Mouse (Mus musculus) heart, embryonic 16.5 days (tissue): ENCODE data around the gene Ptk7. TPM values are rescaled to one million over a fixed set of nuclear protein-coding genes. Genes with fewer than 3 reads are reported as not detected.
A peak's percentile ranks its signal among the peaks of the same experiment; 100 is the strongest.

Source experiments
- ATAC-seq: fragments of 200-750 bp; cut with Nextera tagmentation; replicated peaks from 2 replicates; pipeline ENCODE4 v1.8.0; 2017; ENCODE audit warnings: moderate number of reproducible peaks; ENCODE audit not compliant: insufficient read depth, low FRiP score; ENCODE audit errors: extremely low read depth
- H3K27ac ChIP-seq: fragments of 300-500 bp; sonication (generic); 2 replicates; pipeline ENCODE4 v1.5.1; 2014; ENCODE audit warnings: mild to moderate bottlenecking, low read length, control low read depth, moderate library complexity
- H3K27me3 ChIP-seq: fragments of 300-500 bp; sonication (generic); 2 replicates; pipeline ENCODE4 v1.6.1; 2014; ENCODE audit warnings: low read length, mixed read lengths; ENCODE audit not compliant: control insufficient read depth, insufficient read depth
- H3K36me3 ChIP-seq: fragments of 300-500 bp; sonication (generic); 2 replicates; pipeline ENCODE4 v1.6.1; 2014; ENCODE audit not compliant: control insufficient read depth, insufficient read depth
- H3K4me1 ChIP-seq: fragments of 300-500 bp; sonication (generic); 2 replicates; pipeline ENCODE4 v1.6.1; 2014; ENCODE audit warnings: low read length, mixed read lengths; ENCODE audit not compliant: control insufficient read depth, insufficient read depth
- H3K4me2 ChIP-seq: fragments of 300-500 bp; sonication (generic); 2 replicates; pipeline ENCODE4 v1.6.1; 2014; ENCODE audit warnings: low read depth, mild to moderate bottlenecking, control low read depth, low read length
- H3K4me3 ChIP-seq: fragments of 300-500 bp; sonication (generic); 2 replicates; pipeline ENCODE4 v1.5.1; 2014; ENCODE audit warnings: mild to moderate bottlenecking, control low read depth, low read length
- H3K9ac ChIP-seq: fragments of 300-500 bp; sonication (generic); 2 replicates; pipeline ENCODE4 v1.6.1; 2014; ENCODE audit warnings: low read length, control low read depth
- H3K9me3 ChIP-seq: fragments of 300-500 bp; sonication (generic); replicated peaks from 2 replicates; pipeline ENCODE4 v1.6.1; 2016; ENCODE audit warnings: low read length; ENCODE audit not compliant: control insufficient read depth
- WGBS: fragments of 180-500 bp; shearing (Covaris S2); extraction: QIAGEN DNeasy Blood & Tissue Kit; methylation state at CpG from one replicate; pipeline ENCODE4 v1.1.7; 2014; 5-methylcytosine and 5-hydroxymethylcytosine counted together
- polyA plus RNA-seq: library from polyadenylated mRNA; unstranded; fragments of >200 nt; fragmentation: Nextera tagmentation; extraction: Ambion mirVana; gene quantifications from 2 replicates; pipeline ENCODE4 v1.2.1, GENCODE M21; 2015

Ptk7 gene
- polyA plus RNA-seq, 1 experiment from 2014 or later, result 37.6 TPM

DNA sequence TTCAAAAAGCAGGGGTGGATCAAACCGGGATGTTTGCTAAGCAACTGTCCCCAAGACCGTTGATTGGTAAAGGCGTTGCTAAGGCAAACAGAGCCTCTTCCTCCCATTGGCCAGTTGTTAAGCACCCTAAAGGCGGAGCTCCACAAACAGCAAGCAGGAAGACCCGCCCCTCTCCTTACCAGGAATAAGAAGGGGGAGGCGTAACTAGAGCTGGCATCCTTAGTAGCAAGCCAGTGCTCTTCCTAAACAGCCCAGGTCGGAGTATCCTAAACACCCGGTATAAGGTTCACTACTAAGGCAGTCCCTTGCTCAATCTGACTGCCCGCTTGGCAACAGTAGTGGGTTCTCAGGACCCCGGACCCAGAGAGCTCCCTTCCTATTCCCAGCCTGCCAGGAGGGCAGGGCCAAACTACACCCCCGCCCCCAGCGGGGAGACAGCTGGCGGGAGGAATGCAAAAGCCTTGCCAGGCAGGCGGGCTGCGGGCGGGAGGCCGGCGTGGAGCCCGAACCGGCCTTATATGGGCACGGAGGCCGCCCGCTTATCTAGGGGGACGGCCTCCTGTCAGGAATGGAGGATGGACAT, 76.4 kb downstream of the Ptk7 start:
- H3K4me3 ChIP-seq, result peak overlapping the region; percentile 96
- ATAC-seq, result peak; percentile 69
- peak overlapping the region; percentile 100 for H3K9ac ChIP-seq
- no peaks in the 10 kb centered on the region for H3K9me3 ChIP-seq
- peak overlapping the region; percentile 97 for H3K27ac ChIP-seq
- peaks cover 32% of the 10 kb centered on the region for H3K4me1 ChIP-seq
- H3K27me3 ChIP-seq, result no peaks in the 10 kb centered on the region
- 7% methylated on average over 24 of the region's 24 CpGs for whole genome bisulfite sequencing
- H3K36me3 ChIP-seq, result peaks cover 38% of the 10 kb centered on the region
- H3K4me2 ChIP-seq, result peak overlapping the region; percentile 78

DNA sequence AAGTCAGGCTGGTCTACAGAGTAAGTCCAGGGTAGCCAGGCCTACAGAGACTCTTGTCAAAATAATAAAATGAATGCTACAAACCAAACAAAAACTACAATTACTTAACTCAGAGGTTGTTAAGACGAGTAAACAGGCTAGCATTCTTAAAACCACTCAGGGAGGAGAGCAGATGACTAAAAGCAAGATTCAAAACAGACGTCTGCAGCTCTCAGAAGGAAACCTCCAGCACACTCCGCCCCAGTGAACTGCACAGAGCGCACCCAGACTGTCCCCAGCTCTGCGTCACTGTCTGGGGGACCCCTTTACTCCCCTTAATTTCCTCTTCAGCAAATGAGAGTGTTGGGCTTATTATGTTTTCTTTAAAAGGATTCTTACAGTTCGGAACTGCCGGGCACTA, 77.2 kb downstream of the Ptk7 start:
- H3K9me3 ChIP-seq, result no peaks in the 10 kb centered on the region
- H3K4me2 ChIP-seq, result peak overlapping the region; percentile 78; the same call in 1 of the 2 replicates
- peaks cover 39% of the 10 kb centered on the region for H3K36me3 ChIP-seq
- 0 out of 2 replicates have a peak overlapping the region, but pooled peaks have one; percentile 13 for H3K9ac ChIP-seq
- WGBS, result 80% methylated on average over 7 of the region's 7 CpGs
- peak overlapping the region; percentile 97 for H3K27ac ChIP-seq
- H3K27me3 ChIP-seq, result no peaks in the 10 kb centered on the region
- no peak for ATAC-seq
- no peak overlapping the region for H3K4me3 ChIP-seq
- H3K4me1 ChIP-seq, result peaks cover 37% of the 10 kb centered on the region

DNA sequence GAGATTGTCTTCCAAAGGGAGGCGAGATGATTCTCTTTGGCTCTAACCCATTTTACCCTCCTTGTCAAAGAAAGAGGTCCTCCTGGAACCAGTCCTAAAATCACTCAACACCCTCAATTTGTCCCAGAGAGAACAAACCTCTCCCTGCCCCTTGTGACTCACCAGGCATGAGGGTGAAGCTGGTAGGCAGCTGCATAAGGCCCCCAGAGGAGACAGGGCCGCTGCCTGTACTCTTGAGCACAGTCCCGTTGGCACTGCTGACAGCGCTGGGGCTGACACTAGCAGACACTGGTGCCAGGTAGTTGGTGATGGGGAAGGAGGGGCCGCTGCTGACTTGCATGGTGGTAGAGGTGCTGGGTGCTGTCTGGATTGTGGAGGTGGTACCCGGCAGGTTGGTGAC, 77.9 kb downstream of the Ptk7 start:
- peaks cover 42% of the 10 kb centered on the region for H3K4me1 ChIP-seq
- 68% methylated on average over 6 of the region's 6 CpGs for WGBS

DNA sequence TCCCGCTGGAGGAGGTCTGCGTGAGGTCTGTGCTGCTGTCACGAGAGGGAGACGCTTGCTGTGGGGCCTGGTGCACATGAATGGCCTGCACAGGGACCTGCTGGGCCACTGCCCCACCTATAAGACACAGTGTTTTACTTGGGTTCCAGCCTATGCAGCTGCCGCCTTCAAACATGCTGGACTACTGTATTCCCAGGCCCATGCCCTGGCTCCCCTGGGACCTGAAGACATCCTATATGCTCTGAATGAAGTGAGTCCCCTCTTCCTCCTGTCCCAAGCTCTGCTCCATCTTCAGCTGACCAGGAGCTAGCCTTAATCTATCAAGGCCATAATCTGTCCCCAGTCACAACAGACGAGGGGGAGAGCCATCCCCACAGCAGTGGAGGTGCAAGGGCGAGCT, 78.4 kb downstream of the Ptk7 start:
- Histone ChIP-seq H3K4me2 (no peak overlapping the region), H3K27me3 (no peaks in the 10 kb centered on the region), H3K27ac (no peak overlapping the region), H3K9me3 (no peaks in the 10 kb centered on the region), H3K4me1 (peaks cover 43% of the 10 kb centered on the region), H3K9ac (no peak overlapping the region), H3K36me3 (peaks cover 39% of the 10 kb centered on the region), H3K4me3 (no peak overlapping the region)
- WGBS, result 83% methylated on average over 7 of the region's 7 CpGs
- ATAC-seq, result no peak

More for the DNA sequence above, 77.9 kb downstream of the Ptk7 start:
- Histone ChIP-seq H3K9me3 (no peaks in the 10 kb centered on the region), H3K4me3 (no peak overlapping the region), H3K9ac (no peak overlapping the region), H3K4me2 (no peak overlapping the region), H3K36me3 (peaks cover 39% of the 10 kb centered on the region), H3K27ac (0 out of 2 replicates have a peak overlapping the region, but pooled peaks have one; percentile 15), H3K27me3 (no peaks in the 10 kb centered on the region)
- ATAC-seq, result no peak

- ATAC-seq, result no peak
- H3K4me2 ChIP-seq, result no peak overlapping the region
- WGBS, result 87% methylated on average over 9 of the region's 9 CpGs
- H3K4me1 ChIP-seq, result peaks cover 43% of the 10 kb centered on the region
- no peaks in the 10 kb centered on the region for H3K27me3 ChIP-seq
- H3K9ac ChIP-seq, result no peak overlapping the region
- H3K4me3 ChIP-seq, result no peak overlapping the region
- H3K36me3 ChIP-seq, result peaks cover 39% of the 10 kb centered on the region
- H3K27ac ChIP-seq, result no peak overlapping the region
- H3K9me3 ChIP-seq, result no peaks in the 10 kb centered on the region
Observed at GRCm38 (mm10) chr17:46549642-46550041, 79.7 kb downstream of the Ptk7 start.

GRCm38 (mm10) chr17:46549193-46549592, 80.1 kb downstream of the Ptk7 start:
- Histone ChIP-seq H3K4me1 (peaks cover 41% of the 10 kb centered on the region), H3K9ac (no peak overlapping the region), H3K27me3 (no peaks in the 10 kb centered on the region), H3K27ac (no peak overlapping the region), H3K4me3 (no peak overlapping the region), H3K4me2 (no peak overlapping the region), H3K36me3 (peaks cover 39% of the 10 kb centered on the region), H3K9me3 (no peaks in the 10 kb centered on the region)
- 37% methylated on average over 8 of the region's 8 CpGs for WGBS
- no peak for ATAC-seq

- no peak for ATAC-seq
- Histone ChIP-seq H3K27me3 (no peaks in the 10 kb centered on the region), H3K4me1 (peaks cover 37% of the 10 kb centered on the region), H3K9me3 (no peaks in the 10 kb centered on the region), H3K4me2 (no peak overlapping the region), H3K27ac (no peak overlapping the region), H3K9ac (no peak overlapping the region), H3K36me3 (peaks cover 39% of the 10 kb centered on the region), H3K4me3 (no peak overlapping the region)
- 73% methylated on average over 11 of the region's 11 CpGs for WGBS
Observed at GRCm38 (mm10) chr17:46548741-46549140, 80.6 kb downstream of the Ptk7 start.

DNA sequence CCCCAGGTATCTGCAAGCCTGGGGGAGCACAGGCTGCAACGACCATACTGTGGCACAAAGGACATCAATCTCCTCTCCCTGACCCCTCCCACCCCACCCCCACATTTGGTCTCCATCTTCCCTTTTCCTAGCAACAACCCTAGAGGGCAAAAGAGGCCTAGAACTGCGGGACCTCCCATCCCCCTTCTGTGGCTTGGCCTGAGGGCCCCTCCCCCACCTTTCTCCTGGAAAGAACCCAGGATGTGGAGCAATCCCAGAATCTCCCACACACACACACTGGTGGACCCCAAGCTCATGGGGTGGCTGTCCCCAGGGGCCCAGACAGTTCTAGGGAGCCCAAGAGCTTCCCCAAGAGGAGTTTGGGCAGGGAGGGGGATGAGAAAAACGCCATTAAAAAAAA, 81.4 kb downstream of the Ptk7 start:
- Histone ChIP-seq H3K27me3 (no peaks in the 10 kb centered on the region), H3K9ac (no peak overlapping the region), H3K4me1 (peaks cover 31% of the 10 kb centered on the region), H3K4me3 (no peak overlapping the region), H3K9me3 (no peaks in the 10 kb centered on the region), H3K27ac (no peak overlapping the region), H3K36me3 (peaks cover 39% of the 10 kb centered on the region), H3K4me2 (no peak overlapping the region)
- ATAC-seq, result no peak
- 24% methylated on average over 3 of the region's 3 CpGs for WGBS

GRCm38 (mm10) chr17:46546995-46547394, 82.3 kb downstream of the Ptk7 start:
- Histone ChIP-seq H3K4me2 (peak overlapping the region; percentile 91), H3K36me3 (peaks cover 36% of the 10 kb centered on the region), H3K27me3 (no peaks in the 10 kb centered on the region), H3K4me1 (peaks cover 24% of the 10 kb centered on the region), H3K9me3 (no peaks in the 10 kb centered on the region), H3K4me3 (no peak overlapping the region), H3K27ac (no peak overlapping the region; the same call in 1 of the 2 replicates), H3K9ac (no peak overlapping the region)
- WGBS, result 22% methylated on average over 8 of the region's 8 CpGs
- no peak for ATAC-seq
